ENCODE assay signal across 18 mouse cellular contexts in genomic region chr2:90660947-90661346, GRCm38 (mm10). TPM values are rescaled to one million over a fixed set of nuclear protein-coding genes. Genes with fewer than 3 reads are reported as not detected.
DNase-seq lines count a peak whose midpoint lies in the region; ATAC-seq and TF ChIP-seq lines count a peak whose summit lies in the region.
"Had no signal": no experiment of that assay in that cellular context is flagged by ENCODE, and none has a peak within 500 bp of the region (broad histone marks: within the 10 kb centered on the region; RNA-seq: fewer than 3 reads in every experiment).

No protein-coding gene starts in this region.

- no peak overlapping the region for H3K4me3 ChIP-seq in liver, embryonic 12.5 days
- H3K4me3 ChIP-seq in hindbrain, postnatal 0 days (ENCODE audit: low read length): no peak overlapping the region
- H3K4me3 ChIP-seq: forebrain, embryonic 15.5 days; heart, embryonic 13.5 days; hindbrain, embryonic 13.5 days; layer of hippocampus, adult 2 months; limb, embryonic 10.5 days had no signal

- peak overlapping the region; percentile 33 for H3K4me2 ChIP-seq in liver, embryonic 12.5 days
- H3K4me2 ChIP-seq in hindbrain, postnatal 0 days (ENCODE audit: low read depth, low read length): no peak overlapping the region
- H3K4me2 ChIP-seq: forebrain, embryonic 15.5 days; heart, embryonic 13.5 days; hindbrain, embryonic 13.5 days; midbrain, embryonic 11.5 days had no signal

- H3K27me3 ChIP-seq in liver, embryonic 12.5 days (replicated peaks): no peaks in the 10 kb centered on the region
- no peaks in the 10 kb centered on the region for H3K27me3 ChIP-seq in hindbrain, postnatal 0 days (ENCODE audit: insufficient read depth, low read length)
- H3K27me3 ChIP-seq: forebrain, embryonic 15.5 days; heart, embryonic 13.5 days; hindbrain, embryonic 13.5 days had no signal

- peak overlapping the region; percentile 19; the same call in 1 of the 2 replicates for H3K9ac ChIP-seq in liver, embryonic 12.5 days
- H3K9ac ChIP-seq in hindbrain, postnatal 0 days (replicated peaks; ENCODE audit: low read length): no peak overlapping the region
- H3K9ac ChIP-seq: forebrain, embryonic 15.5 days; heart, embryonic 13.5 days; hindbrain, embryonic 13.5 days had no signal

- ATAC-seq in erythroblast, adult 5-6 weeks (replicated peaks; ENCODE audit: low FRiP score, poor library complexity, severe bottlenecking): peak; percentile 20
- peak; percentile 66 for ATAC-seq in liver, embryonic 12.5 days
- ATAC-seq in megakaryocyte-erythroid progenitor cell, adult 5-6 weeks (replicated peaks; ENCODE audit: low FRiP score, low TSS enrichment, poor library complexity, severe bottlenecking): peak; percentile 56
- ATAC-seq in hindbrain, postnatal 0 days: no peak
- ATAC-seq: forebrain, embryonic 15.5 days had no signal

- no peaks in the 10 kb centered on the region for H3K9me3 ChIP-seq in liver, embryonic 12.5 days (replicated peaks)
- H3K9me3 ChIP-seq in hindbrain, postnatal 0 days (ENCODE audit: low read length): no peaks in the 10 kb centered on the region
- H3K9me3 ChIP-seq: forebrain, embryonic 15.5 days; heart, embryonic 13.5 days; hindbrain, embryonic 13.5 days; limb, embryonic 10.5 days had no signal

- peaks cover 48% of the 10 kb centered on the region for H3K4me1 ChIP-seq in liver, embryonic 12.5 days
- H3K4me1 ChIP-seq in hindbrain, postnatal 0 days (ENCODE audit: insufficient read depth, low read length): no peaks in the 10 kb centered on the region
- H3K4me1 ChIP-seq: forebrain, embryonic 15.5 days; hindbrain, embryonic 13.5 days; limb, embryonic 10.5 days had no signal

- peak overlapping the region; percentile 86 for H3K27ac ChIP-seq in liver, embryonic 12.5 days
- H3K27ac ChIP-seq in hindbrain, postnatal 0 days: no peak overlapping the region
- H3K27ac ChIP-seq: forebrain, embryonic 15.5 days; heart, embryonic 13.5 days; hindbrain, embryonic 13.5 days; layer of hippocampus, adult 2 months; limb, embryonic 10.5 days had no signal

- WGBS in liver, embryonic 12.5 days (ENCODE audit: insufficient replicate concordance): 40% methylated on average over 1 of the region's 1 CpGs
- 88% methylated on average over 1 of the region's 1 CpGs for WGBS in hindbrain, postnatal 0 days

- DNase-seq in c-Kit-positive CD71-positive TER-119-positive erythroid progenitor cells, embryonic 14.5 days (ENCODE audit: low spot score): peak; percentile 29
- no peak for DNase-seq in hindbrain, postnatal 0 days (ENCODE audit: low spot score)
- DNase-seq in adrenal gland, adult 8-10 months: no peak
- DNase-seq in ovary, postnatal 14 days (ENCODE audit: low spot score): no peak
- DNase-seq: adrenal gland, adult 2 months; cerebellum, adult 11-12 months; cerebellum, postnatal 36 days; right cerebral cortex, adult 18-20 months; thymus, postnatal 36 days had no signal

- no peaks in the 10 kb centered on the region for H3K36me3 ChIP-seq in liver, embryonic 12.5 days
- no peaks in the 10 kb centered on the region for H3K36me3 ChIP-seq in hindbrain, postnatal 0 days (ENCODE audit: insufficient read depth, low read length)
- H3K36me3 ChIP-seq: forebrain, embryonic 15.5 days; heart, embryonic 13.5 days; hindbrain, embryonic 13.5 days; limb, embryonic 10.5 days had no signal

- TF ChIP-seq CTCF in hindbrain, postnatal 0 days (IDR thresholded peaks at IDR 0.05; ENCODE audit: low read depth): no peak

RNA-seq across cellular contexts. Expression of gene Nup160, which starts 16.1 kb away (rescaled TPM):
- total RNA-seq in erythroblast, adult 5-6 weeks (2015; ENCODE audit: low replicate concordance): 23.6 and 64.4 TPM in 2 replicates
- total RNA-seq in erythroblast, adult 5-6 weeks (2017; ENCODE audit: low replicate concordance): 23.7 and 37.6 TPM in 2 replicates
- polyA plus RNA-seq in liver, embryonic 12.5 days (2016; fragmentation: Nextera tagmentation; extraction: Ambion mirVana): 60.3 and 61.3 TPM in 2 replicates
- total RNA-seq in megakaryocyte-erythroid progenitor cell, adult 5-6 weeks (2014; fragmentation: Nextera tagmentation): 80.6 and 105 TPM in 2 replicates
- 50.0 and 57.4 TPM in 2 replicates for total RNA-seq in megakaryocyte-erythroid progenitor cell, adult 5-6 weeks (2017)
- total RNA-seq in hindbrain, postnatal 0 days (2014; rRNA removed): 13.5 and 14.3 TPM in 2 replicates
- 12.4 and 13.7 TPM in 2 replicates for polyA plus RNA-seq in hindbrain, postnatal 0 days (2015; fragmentation: Nextera tagmentation; extraction: Ambion mirVana)
- total RNA-seq in adrenal gland, adult 8-10 months (2022): 10 to 100 TPM; 19.8 to 33.5 (median 23.4) TPM
